Mouse (Mus musculus): Measurements from ENCODE around the gene Rad54l2. TPM values are rescaled to one million over a fixed set of nuclear protein-coding genes. Genes with fewer than 3 reads are reported as not detected.

Rad54l2 gene
- polyA plus RNA-seq, 1 experiment from 2014 or later = 3.7 TPM

GRCm38 (mm10) chr9:106684918-106685248 lies 104.1 kb downstream of the Rad54l2 start:
- Histone ChIP-seq H3K4me3 (ENCODE audit: low read length) (peak overlapping the region; percentile 89), H3K27me3 (replicated peaks; ENCODE audit: control insufficient read depth, insufficient read depth, low read length) (no peaks in the 10 kb centered on the region), H3K9me3 (ENCODE audit: control insufficient read depth, low read length) (no peaks in the 10 kb centered on the region), H3K4me1 (ENCODE audit: control insufficient read depth, insufficient read depth, low read length) (peaks cover 14% of the 10 kb centered on the region; the same call in 1 of the 2 replicates), H3K4me2 (ENCODE audit: low read depth, low read length) (peak overlapping the region; percentile 88), H3K36me3 (ENCODE audit: control insufficient read depth, insufficient read depth, low read length) (peaks cover 1% of the 10 kb centered on the region), H3K9ac (ENCODE audit: low read depth, low read length) (peak overlapping the region; percentile 87), H3K27ac (ENCODE audit: low read length) (peak overlapping the region; percentile 91)
- ATAC-seq = peak; percentile 13; the same call in 1 of the 2 replicates
- 4% methylated on average over 13 of the region's 14 CpGs for WGBS

GRCm38 (mm10) chr9:106684093-106684872 lies 104.7 kb downstream of the Rad54l2 start:
- H3K4me2 ChIP-seq (ENCODE audit: low read depth, low read length) = peak overlapping the region; percentile 88
- peak overlapping the region; percentile 89 for H3K4me3 ChIP-seq (ENCODE audit: low read length)
- 78% methylated on average over 6 of the region's 6 CpGs for WGBS
- H3K9me3 ChIP-seq (ENCODE audit: control insufficient read depth, low read length) = no peaks in the 10 kb centered on the region
- no peak overlapping the region for H3K27ac ChIP-seq (ENCODE audit: low read length)
- H3K9ac ChIP-seq (ENCODE audit: low read depth, low read length) = peak overlapping the region; percentile 87
- H3K36me3 ChIP-seq (ENCODE audit: control insufficient read depth, insufficient read depth, low read length) = peaks cover 5% of the 10 kb centered on the region
- peaks cover 14% of the 10 kb centered on the region; the same call in 1 of the 2 replicates for H3K4me1 ChIP-seq (ENCODE audit: control insufficient read depth, insufficient read depth, low read length)
- H3K27me3 ChIP-seq (replicated peaks; ENCODE audit: control insufficient read depth, insufficient read depth, low read length) = no peaks in the 10 kb centered on the region
- ATAC-seq = no peak

- no peak overlapping the region for H3K4me3 ChIP-seq (ENCODE audit: low read length)
- peaks cover 5% of the 10 kb centered on the region for H3K36me3 ChIP-seq (ENCODE audit: control insufficient read depth, insufficient read depth, low read length)
- H3K9me3 ChIP-seq (ENCODE audit: control insufficient read depth, low read length) = no peaks in the 10 kb centered on the region
- no peak overlapping the region for H3K9ac ChIP-seq (ENCODE audit: low read depth, low read length)
- no peak for ATAC-seq
- H3K4me2 ChIP-seq (ENCODE audit: low read depth, low read length) = no peak overlapping the region
- H3K4me1 ChIP-seq (ENCODE audit: control insufficient read depth, insufficient read depth, low read length) = peaks cover 9% of the 10 kb centered on the region; the same call in 1 of the 2 replicates
- H3K27me3 ChIP-seq (replicated peaks; ENCODE audit: control insufficient read depth, insufficient read depth, low read length) = no peaks in the 10 kb centered on the region
- no peak overlapping the region for H3K27ac ChIP-seq (ENCODE audit: low read length)
- 89% methylated on average over 9 of the region's 9 CpGs for WGBS
Measured at GRCm38 (mm10) chr9:106681026-106681425, 108.0 kb downstream of the Rad54l2 start.

GRCm38 (mm10) chr9:106678242-106678641 lies 110.8 kb downstream of the Rad54l2 start:
- no peaks in the 10 kb centered on the region for H3K27me3 ChIP-seq (replicated peaks; ENCODE audit: control insufficient read depth, insufficient read depth, low read length)
- no peak overlapping the region for H3K4me2 ChIP-seq (ENCODE audit: low read depth, low read length)
- H3K9me3 ChIP-seq (ENCODE audit: control insufficient read depth, low read length) = no peaks in the 10 kb centered on the region
- H3K9ac ChIP-seq (ENCODE audit: low read depth, low read length) = no peak overlapping the region
- H3K27ac ChIP-seq (ENCODE audit: low read length) = no peak overlapping the region
- no peaks in the 10 kb centered on the region for H3K4me1 ChIP-seq (ENCODE audit: control insufficient read depth, insufficient read depth, low read length)
- no peak for ATAC-seq
- H3K36me3 ChIP-seq (ENCODE audit: control insufficient read depth, insufficient read depth, low read length) = peaks cover 5% of the 10 kb centered on the region
- 79% methylated on average over 4 of the region's 4 CpGs for WGBS
- no peak overlapping the region for H3K4me3 ChIP-seq (ENCODE audit: low read length)

GRCm38 (mm10) chr9:106677702-106678101 lies 111.3 kb downstream of the Rad54l2 start:
- no peaks in the 10 kb centered on the region for H3K27me3 ChIP-seq (replicated peaks; ENCODE audit: control insufficient read depth, insufficient read depth, low read length)
- no peak overlapping the region for H3K9ac ChIP-seq (ENCODE audit: low read depth, low read length)
- no peak overlapping the region for H3K27ac ChIP-seq (ENCODE audit: low read length)
- ATAC-seq = no peak
- no peaks in the 10 kb centered on the region for H3K9me3 ChIP-seq (ENCODE audit: control insufficient read depth, low read length)
- peaks cover 5% of the 10 kb centered on the region for H3K36me3 ChIP-seq (ENCODE audit: control insufficient read depth, insufficient read depth, low read length)
- H3K4me1 ChIP-seq (ENCODE audit: control insufficient read depth, insufficient read depth, low read length) = no peaks in the 10 kb centered on the region
- 83% methylated on average over 5 of the region's 5 CpGs for WGBS
- H3K4me2 ChIP-seq (ENCODE audit: low read depth, low read length) = no peak overlapping the region
- H3K4me3 ChIP-seq (ENCODE audit: low read length) = no peak overlapping the region

- no peak overlapping the region for H3K27ac ChIP-seq (ENCODE audit: low read length)
- no peak for ATAC-seq
- no peak overlapping the region for H3K9ac ChIP-seq (ENCODE audit: low read depth, low read length)
- no peaks in the 10 kb centered on the region for H3K4me1 ChIP-seq (ENCODE audit: control insufficient read depth, insufficient read depth, low read length)
- H3K27me3 ChIP-seq (replicated peaks; ENCODE audit: control insufficient read depth, insufficient read depth, low read length) = no peaks in the 10 kb centered on the region
- WGBS = 78% methylated on average over 4 of the region's 4 CpGs
- no peak overlapping the region for H3K4me3 ChIP-seq (ENCODE audit: low read length)
- peaks cover 10% of the 10 kb centered on the region for H3K36me3 ChIP-seq (ENCODE audit: control insufficient read depth, insufficient read depth, low read length)
- H3K9me3 ChIP-seq (ENCODE audit: control insufficient read depth, low read length) = no peaks in the 10 kb centered on the region
- H3K4me2 ChIP-seq (ENCODE audit: low read depth, low read length) = no peak overlapping the region
Measured at GRCm38 (mm10) chr9:106676571-106676970, 112.4 kb downstream of the Rad54l2 start.

GRCm38 (mm10) chr9:106675965-106676364 lies 113.0 kb downstream of the Rad54l2 start:
- H3K27ac ChIP-seq (ENCODE audit: low read length) = no peak overlapping the region
- H3K9ac ChIP-seq (ENCODE audit: low read depth, low read length) = no peak overlapping the region
- no peak for ATAC-seq
- no peaks in the 10 kb centered on the region for H3K27me3 ChIP-seq (replicated peaks; ENCODE audit: control insufficient read depth, insufficient read depth, low read length)
- 78% methylated on average over 9 of the region's 9 CpGs for WGBS
- H3K36me3 ChIP-seq (ENCODE audit: control insufficient read depth, insufficient read depth, low read length) = peaks cover 11% of the 10 kb centered on the region
- no peaks in the 10 kb centered on the region for H3K9me3 ChIP-seq (ENCODE audit: control insufficient read depth, low read length)
- H3K4me2 ChIP-seq (ENCODE audit: low read depth, low read length) = no peak overlapping the region
- no peak overlapping the region for H3K4me3 ChIP-seq (ENCODE audit: low read length)
- no peaks in the 10 kb centered on the region for H3K4me1 ChIP-seq (ENCODE audit: control insufficient read depth, insufficient read depth, low read length)

GRCm38 (mm10) chr9:106675480-106675879 lies 113.5 kb downstream of the Rad54l2 start:
- H3K36me3 ChIP-seq (ENCODE audit: control insufficient read depth, insufficient read depth, low read length) = peaks cover 11% of the 10 kb centered on the region
- no peaks in the 10 kb centered on the region for H3K27me3 ChIP-seq (replicated peaks; ENCODE audit: control insufficient read depth, insufficient read depth, low read length)
- WGBS = 0% methylated on average over 1 of the region's 1 CpGs
- H3K9ac ChIP-seq (ENCODE audit: low read depth, low read length) = no peak overlapping the region
- no peak overlapping the region for H3K4me3 ChIP-seq (ENCODE audit: low read length)
- H3K27ac ChIP-seq (ENCODE audit: low read length) = no peak overlapping the region
- 0 out of 2 replicates have a peak, but pooled peaks have one; percentile 58 for ATAC-seq
- H3K4me2 ChIP-seq (ENCODE audit: low read depth, low read length) = no peak overlapping the region
- H3K9me3 ChIP-seq (ENCODE audit: control insufficient read depth, low read length) = no peaks in the 10 kb centered on the region
- no peaks in the 10 kb centered on the region for H3K4me1 ChIP-seq (ENCODE audit: control insufficient read depth, insufficient read depth, low read length)

GRCm38 (mm10) chr9:106673860-106674259 lies 115.1 kb downstream of the Rad54l2 start:
- H3K4me2 ChIP-seq (ENCODE audit: low read depth, low read length) = no peak overlapping the region
- H3K9me3 ChIP-seq (ENCODE audit: control insufficient read depth, low read length) = no peaks in the 10 kb centered on the region
- H3K4me3 ChIP-seq (ENCODE audit: low read length) = no peak overlapping the region
- H3K4me1 ChIP-seq (ENCODE audit: control insufficient read depth, insufficient read depth, low read length) = no peaks in the 10 kb centered on the region
- no peak overlapping the region for H3K27ac ChIP-seq (ENCODE audit: low read length)
- no peaks in the 10 kb centered on the region for H3K27me3 ChIP-seq (replicated peaks; ENCODE audit: control insufficient read depth, insufficient read depth, low read length)
- whole genome bisulfite sequencing = 90% methylated on average over 2 of the region's 2 CpGs
- no peak overlapping the region for H3K9ac ChIP-seq (ENCODE audit: low read depth, low read length)
- peaks cover 8% of the 10 kb centered on the region; the same call in 1 of the 2 replicates for H3K36me3 ChIP-seq (ENCODE audit: control insufficient read depth, insufficient read depth, low read length)
- no peak for ATAC-seq

All from intestine, embryonic 16.5 days (tissue).